Mouse (Mus musculus): ENCODE measurements around the gene Mtfp1. TPM values are rescaled to one million over a fixed set of nuclear protein-coding genes. Genes with fewer than 3 reads are reported as not detected.
"Not testable (repeated sequence)": the region's sequence is repeated elsewhere in the genome, so short reads cannot be mapped to it uniquely, and the experiment has no call there.

Gene Mtfp1
- total RNA-seq, 2 experiments from 2014 or later = 40.8 to 47.8 TPM

DNA sequence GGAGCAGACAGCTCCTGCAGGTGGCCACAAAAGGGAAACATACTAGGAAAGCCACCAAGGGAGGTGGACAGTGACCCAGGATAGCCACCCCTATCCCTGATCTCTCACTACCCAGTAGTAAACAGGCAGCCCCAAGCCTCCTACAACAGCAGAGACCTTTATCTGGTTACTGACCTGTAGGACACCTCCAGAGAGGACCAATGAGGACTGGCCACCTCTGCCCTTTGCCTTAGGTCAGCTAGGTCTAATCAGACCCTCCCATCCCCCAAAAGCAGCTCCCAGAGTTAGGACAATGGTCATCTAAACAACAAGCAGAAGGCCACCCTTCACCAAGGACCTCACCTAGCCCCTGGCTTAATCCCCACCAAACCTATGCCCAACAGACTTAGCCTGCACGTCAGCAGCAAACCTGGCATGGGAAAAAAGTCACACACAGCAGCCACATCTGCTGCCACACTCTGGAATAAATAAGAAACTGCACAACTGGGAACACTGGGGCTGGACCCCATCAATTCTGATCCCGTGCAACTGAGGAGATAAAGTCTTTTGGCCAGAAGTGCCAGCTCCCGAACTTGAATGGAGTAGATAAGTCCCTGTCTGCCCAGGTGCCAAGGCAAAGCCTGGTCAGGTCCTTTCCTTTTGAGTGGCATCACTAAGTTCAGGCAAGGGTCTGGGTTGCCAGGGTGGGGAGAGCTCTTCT lies 22.3 kb upstream of the Mtfp1 start:
- no peak for DNase-seq
- intact Hi-C loops (cut with DNase I; ENCODE audit: low total_unique reads) = no loop called here

DNA sequence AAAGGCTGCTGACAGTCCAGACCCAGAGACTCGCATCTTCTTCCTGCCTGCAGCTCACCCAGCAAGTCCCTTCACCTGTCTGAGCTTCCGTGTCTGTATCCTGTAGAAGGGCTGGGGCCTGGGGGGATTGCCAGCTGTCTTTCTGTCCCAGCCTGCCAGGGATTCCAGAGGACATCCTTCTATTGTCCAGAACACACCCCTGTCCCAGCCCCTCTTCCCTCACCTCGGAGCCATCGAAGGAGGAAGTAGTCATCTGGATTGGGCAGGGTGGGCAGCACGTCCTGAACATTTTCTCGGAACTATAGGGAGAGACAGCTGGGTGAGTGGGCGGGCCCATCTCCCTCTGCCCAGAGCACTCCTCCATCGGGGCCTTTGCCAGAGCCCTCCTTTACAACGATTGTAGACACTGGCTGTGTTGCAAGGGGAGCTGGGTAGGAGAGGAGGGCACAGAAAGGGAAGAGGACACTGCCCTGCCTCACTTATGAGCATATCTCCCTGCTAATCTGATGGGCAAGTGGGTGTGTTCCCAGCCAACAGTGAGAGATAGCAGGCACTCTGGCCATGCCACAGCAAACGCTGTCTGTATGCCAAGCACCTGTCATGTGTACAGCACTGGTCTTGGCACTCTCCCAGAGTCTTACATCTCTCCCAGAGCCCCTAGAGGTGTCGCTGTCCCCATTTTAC lies 21.4 kb upstream of the Mtfp1 start:
- intact Hi-C loops (cut with DNase I; ENCODE audit: low total_unique reads) = no loop called here
- DNase-seq = no peak

DNA sequence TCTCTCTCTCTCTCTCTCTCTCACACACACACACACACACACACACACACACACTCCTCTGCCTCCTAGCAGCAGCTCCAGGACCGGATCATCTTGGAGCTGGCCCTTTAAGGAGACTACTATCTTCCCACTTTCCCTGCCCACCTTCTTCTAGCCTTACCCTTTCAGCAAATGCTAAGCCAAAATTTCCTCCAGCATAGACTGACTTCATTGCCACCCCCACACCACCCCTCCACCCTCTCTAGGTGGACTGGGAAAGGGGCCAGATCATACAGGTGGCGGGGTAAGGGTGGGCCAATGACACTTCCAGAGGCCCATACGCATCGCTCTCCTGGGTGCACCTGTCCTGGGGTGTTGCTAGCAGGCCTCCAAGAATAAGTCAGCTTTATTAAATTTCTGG lies 20.2 kb upstream of the Mtfp1 start:
- intact Hi-C loops (cut with DNase I; ENCODE audit: low total_unique reads) = no loop called here
- DNase-seq = no peak

DNA sequence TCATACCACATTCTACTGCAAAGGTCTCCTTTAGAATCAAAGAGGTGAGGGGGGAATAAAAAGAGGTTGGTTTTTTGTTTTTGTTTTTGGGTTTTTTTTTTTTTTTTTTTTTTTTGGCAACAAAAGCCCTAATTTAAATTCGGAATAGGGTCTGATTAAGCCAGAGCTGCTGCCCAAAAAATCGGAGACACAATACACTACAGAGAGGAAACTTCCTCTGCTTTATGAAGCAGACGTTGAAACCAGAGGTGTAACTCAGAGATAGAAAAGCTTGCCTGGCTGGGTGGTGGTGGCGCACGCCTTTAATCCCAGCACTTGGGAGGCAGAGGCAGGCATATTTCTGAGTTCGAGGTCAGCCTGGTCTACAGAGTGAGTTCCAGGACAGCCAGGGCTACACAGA lies 19.3 kb upstream of the Mtfp1 start:
- DNase-seq; intact Hi-C loops (cut with DNase I; ENCODE audit: low total_unique reads): not testable (repeated sequence)

DNA sequence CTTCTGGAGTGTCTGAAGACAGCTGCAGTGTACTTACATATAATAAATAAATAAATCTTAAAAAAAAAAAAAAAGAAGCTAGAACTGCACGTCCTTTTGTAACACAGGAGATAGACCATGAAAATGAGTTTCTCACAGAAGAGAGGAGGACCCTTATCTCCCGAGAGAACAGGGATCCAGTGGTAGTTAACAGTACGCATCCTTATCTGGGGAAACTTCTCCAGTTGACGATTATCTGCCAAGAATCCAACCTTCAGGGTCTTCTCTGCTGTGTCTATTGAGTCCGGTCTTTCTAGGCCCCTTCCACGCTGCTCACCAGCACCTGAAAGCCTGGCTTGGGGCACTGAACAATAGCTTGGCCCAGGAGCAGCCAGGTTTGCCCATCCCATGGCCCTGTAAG lies 18.7 kb upstream of the Mtfp1 start:
- no peak for DNase-seq
- intact Hi-C loops (cut with DNase I; ENCODE audit: low total_unique reads) = no loop called here

DNA sequence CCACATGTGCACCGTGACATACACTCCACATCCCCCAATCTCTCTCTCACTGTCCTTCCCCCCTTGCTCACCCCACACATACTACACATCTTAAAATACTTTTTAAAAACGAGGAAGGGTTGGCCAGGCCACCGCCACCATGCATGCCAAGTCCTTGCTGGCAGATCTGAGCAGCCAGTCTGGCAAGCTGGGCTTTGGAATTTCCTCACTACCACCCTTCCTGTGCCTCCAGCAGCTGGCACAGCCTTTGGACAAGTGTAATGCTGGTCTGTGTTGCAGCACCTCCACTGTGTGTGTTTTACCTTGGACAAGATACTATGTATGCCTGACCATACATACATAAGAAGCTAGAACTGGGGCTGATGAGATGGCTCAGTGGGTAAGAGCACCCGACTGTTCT lies 18.3 kb upstream of the Mtfp1 start:
- DNase-seq = no peak
- intact Hi-C loops (cut with DNase I; ENCODE audit: low total_unique reads) = no loop called here

DNA sequence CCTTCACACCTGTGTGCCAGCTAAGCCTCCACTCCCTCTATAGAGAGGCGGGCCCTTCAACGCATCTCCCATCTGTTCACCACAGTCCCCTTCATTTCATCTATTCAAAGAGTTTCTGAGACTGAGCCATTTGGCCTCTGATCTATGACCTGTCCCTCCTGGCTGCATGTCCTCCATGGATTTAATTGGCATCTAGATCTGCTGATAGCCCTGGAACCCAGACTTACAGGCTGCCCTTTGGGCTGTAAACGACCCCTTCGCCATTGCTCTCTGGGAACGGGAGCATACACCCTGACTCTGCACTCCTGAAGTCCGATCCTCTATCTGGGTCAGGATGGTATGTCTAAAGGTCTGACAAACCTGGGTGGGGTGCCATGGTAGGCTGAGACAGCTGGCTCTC lies 17.6 kb upstream of the Mtfp1 start:
- DNase-seq = no peak
- intact Hi-C loops (cut with DNase I; ENCODE audit: low total_unique reads) = no loop called here

DNA sequence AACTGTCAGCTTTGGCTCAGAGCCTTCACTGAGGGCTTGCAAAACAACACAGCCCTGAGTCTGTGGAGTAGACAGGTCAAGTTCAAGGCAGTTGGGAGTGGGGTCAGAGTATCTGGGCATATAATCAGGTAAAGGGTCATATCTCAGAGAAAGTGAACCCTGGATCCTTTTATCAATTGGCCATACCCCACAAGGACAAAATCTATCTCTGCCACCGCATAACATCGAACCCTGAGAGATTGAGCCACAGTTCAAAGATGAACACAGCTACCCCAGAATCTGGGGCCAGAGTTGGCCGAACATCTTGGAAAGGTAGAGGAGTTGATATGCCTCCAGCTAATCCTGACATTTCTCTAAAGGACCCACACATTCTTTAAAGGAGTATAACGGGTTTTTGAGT lies 16.8 kb upstream of the Mtfp1 start:
- DNase-seq = no peak
- intact Hi-C loops (cut with DNase I; ENCODE audit: low total_unique reads) = no loop called here

DNA sequence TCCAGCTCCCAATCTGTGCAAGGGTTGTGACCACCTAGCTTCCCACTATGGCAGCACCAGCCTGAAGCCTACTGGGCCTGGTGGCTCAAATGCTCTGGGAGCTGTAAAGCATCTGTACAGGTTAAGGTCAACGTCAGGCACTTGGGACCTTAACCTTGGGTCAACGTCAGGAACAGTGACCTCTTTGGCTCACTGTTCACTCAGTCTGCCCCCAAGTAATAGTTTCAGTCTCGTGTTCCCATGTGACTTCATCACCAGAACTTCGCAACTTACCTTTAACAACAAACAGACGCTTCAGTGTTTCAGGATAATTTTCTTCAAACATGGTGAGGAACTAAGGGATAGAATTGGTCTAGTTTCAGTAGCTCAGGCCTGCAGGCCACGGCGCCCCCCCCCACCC lies 13.4 kb upstream of the Mtfp1 start:
- DNase-seq = no peak
- intact Hi-C loops (cut with DNase I; ENCODE audit: low total_unique reads) = no loop called here

DNA sequence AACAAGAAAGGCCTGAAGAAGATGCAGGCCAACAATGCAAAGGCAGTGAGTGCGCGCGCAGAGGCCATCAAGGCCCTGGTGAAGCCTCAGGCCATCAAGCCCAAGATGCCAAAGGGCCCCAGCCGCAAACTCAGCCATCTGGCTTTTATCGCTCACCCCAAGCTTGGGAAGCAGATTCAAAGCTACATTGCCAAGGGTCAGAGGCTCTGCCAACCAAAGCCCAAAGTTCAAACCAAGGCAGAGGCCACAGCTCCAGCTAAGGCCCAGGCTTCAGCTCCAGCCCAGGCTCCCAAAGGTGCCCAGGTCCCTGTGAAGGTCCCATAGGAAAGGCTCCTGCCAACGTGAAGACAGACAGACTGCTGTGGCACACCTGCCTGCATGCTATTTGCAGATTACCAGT lies 12.7 kb upstream of the Mtfp1 start:
- DNase-seq; intact Hi-C loops (cut with DNase I; ENCODE audit: low total_unique reads): not testable (repeated sequence)

DNA sequence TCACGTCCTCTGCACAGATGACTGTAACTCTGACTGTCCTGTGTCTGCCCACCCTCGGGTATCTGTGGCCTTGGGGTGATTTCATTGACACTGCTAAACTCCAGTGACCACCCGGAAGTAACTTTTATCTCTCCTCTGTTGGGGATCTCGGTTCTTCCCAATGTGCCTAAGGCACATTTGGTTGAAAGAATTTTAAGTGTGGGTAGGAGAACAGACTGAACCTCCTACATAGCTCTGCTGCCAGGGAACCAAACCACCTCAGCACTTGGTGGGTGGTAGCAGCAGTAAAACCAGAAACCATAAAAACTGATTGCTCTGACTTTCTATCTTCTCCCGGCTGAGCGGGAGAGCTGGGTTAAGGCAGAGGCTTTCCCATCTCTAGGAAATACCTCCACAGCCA lies 10.2 kb upstream of the Mtfp1 start:
- DNase-seq = no peak
- intact Hi-C loops (cut with DNase I; ENCODE audit: low total_unique reads) = no loop called here

DNA sequence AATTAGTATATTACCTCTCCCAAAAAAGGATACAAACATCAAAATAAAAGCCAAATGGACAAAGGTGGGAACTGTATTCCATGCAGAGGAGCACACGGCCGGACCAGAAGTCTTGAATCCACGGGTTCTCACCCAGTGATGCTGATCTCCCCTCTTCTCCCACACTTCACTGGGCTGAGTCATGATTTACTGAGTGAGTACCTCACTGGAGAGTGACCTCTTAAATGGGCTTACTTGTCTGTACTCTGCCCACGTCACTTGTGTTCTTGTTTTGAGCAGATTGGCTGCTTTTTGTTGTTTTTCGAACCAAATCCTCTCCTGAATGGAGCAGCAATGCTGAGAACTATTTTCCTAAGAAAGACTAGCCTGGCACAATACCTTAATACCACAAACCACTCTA lies 9.7 kb upstream of the Mtfp1 start:
- no peak for DNase-seq
- intact Hi-C loops (cut with DNase I; ENCODE audit: low total_unique reads) = no loop called here

DNA sequence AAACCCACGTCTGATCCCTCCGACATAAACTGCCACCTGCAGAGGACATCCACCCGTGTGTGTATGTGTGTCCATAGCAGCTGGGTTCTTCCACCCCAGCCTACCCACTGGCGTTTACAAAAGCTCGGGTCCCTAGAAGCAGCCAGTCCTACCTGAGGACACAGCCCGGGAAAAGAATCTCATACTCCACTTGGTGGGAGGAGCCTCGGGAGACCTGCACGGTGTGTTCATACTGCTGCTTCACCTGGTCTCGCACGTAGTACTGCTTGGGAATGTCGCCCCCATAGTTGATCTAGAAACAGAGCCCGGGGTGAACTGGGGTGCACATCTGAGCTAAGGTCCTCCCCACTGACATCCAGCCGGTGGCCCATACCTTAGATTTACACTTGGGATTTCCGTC lies 8.3 kb upstream of the Mtfp1 start:
- no peak for DNase-seq
- intact Hi-C loops (cut with DNase I; ENCODE audit: low total_unique reads) = no loop called here

DNA sequence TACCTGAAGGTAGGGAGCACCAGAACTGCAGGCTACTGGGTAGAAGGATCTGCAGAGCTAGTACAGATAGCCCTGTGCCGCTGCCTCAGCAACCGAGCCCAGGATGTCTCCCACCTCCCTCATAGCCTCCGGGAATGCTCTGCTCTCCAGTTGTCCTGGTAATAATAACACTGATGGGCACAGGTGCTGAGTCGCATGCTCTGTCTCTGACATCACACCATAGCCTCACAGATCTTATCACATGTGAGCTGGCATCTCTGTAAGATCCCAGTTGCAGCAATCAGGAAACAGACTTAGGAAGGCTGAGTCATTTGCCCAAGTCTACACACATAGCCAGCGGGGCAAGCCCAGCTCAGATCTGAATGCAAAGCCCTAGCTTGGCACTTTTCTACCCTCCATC lies 6.6 kb upstream of the Mtfp1 start:
- no peak for DNase-seq
- intact Hi-C loops (cut with DNase I; ENCODE audit: low total_unique reads) = no loop called here

DNA sequence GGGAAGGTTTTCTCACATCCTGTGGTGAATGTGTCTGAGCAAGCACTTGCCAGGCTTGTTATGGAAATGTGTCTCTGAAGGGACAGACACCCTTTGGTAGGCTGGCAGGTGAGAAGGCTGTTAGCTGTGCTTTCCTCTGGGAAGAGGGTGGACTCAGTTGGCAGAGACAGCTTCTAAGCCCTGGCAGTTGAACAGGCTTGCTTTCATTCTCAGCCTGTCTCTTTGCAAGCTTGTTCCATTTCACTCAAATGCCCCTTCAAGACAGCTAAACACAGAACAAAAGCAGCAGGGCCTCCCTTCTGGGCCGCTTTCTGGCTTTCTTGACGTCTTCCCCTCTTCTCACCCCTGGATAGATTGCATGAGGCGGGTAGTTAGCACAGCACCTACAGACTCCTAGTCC lies 4.2 kb upstream of the Mtfp1 start:
- no peak for DNase-seq
- intact Hi-C loops (cut with DNase I; ENCODE audit: low total_unique reads) = no loop called here

DNA sequence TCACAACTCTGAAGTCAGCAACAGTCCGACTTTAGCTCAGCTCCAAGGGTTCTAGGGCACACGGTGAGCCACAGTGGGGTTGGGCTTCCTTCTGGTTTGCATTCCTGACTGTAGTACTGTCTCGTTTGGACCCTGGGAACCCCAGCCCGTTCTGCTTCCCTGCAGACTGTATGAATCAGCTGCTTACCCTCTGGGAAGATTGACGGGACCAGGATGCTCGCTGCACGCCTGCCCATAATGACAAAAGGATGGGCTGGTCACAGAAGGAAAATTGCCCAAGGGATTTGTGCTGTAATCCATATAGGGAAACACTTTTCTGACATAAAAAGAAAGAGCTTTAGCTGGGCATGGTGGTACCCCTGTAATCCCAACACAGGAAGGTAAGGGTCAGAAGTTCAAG lies 3.6 kb upstream of the Mtfp1 start:
- DNase-seq = no peak
- intact Hi-C loops (cut with DNase I; ENCODE audit: low total_unique reads) = no loop called here

DNA sequence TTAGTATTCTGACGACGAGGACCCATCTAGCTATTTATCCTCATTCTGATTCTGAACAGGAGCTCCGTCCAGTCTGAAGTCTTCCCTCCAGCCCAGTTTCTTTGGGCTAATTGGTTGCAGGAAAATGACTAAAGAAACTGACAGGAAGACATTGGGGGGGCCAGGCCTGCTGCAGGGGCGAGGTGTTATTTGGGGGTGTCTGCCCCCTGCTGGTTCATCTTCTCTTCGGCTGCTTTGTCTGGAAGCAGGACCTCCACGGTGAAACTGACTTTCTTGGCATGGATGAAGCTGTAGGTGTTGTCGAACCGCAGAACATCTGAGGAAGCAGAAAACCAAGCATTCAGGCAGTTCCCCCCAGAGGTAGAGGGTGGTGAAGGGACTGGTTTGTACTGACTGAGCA lies 2.9 kb upstream of the Mtfp1 start:
- intact Hi-C loops (cut with DNase I; ENCODE audit: low total_unique reads) = no loop called here
- no peak for DNase-seq

DNA sequence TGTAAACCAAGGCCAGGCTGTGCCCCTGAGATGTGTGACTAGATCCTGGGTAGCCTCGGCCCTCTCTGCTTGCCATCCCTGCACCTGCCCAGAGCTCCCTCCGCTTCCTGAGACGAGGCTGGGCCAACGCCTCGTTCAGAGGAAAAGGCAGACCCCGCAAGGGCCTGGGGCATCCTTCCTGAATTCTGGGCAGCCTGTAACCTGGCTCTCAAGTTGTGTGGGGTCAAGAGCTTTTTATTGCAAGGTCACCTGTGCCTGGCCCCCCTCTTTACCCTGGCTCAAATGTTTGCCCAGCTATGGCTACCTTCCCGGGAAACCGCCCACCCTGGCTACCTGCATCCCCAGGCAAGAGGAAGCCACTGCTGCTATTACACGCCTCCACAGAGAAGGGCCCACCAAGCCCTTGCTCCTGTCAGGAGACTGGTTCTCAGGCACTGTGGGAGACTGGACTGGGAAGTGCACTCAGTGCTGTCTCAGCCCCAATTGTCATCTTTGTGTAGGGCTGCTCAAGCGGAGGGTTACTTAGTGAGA lies 1.9 kb upstream of the Mtfp1 start:
- intact Hi-C loops (cut with DNase I; ENCODE audit: low total_unique reads) = no loop called here

DNA sequence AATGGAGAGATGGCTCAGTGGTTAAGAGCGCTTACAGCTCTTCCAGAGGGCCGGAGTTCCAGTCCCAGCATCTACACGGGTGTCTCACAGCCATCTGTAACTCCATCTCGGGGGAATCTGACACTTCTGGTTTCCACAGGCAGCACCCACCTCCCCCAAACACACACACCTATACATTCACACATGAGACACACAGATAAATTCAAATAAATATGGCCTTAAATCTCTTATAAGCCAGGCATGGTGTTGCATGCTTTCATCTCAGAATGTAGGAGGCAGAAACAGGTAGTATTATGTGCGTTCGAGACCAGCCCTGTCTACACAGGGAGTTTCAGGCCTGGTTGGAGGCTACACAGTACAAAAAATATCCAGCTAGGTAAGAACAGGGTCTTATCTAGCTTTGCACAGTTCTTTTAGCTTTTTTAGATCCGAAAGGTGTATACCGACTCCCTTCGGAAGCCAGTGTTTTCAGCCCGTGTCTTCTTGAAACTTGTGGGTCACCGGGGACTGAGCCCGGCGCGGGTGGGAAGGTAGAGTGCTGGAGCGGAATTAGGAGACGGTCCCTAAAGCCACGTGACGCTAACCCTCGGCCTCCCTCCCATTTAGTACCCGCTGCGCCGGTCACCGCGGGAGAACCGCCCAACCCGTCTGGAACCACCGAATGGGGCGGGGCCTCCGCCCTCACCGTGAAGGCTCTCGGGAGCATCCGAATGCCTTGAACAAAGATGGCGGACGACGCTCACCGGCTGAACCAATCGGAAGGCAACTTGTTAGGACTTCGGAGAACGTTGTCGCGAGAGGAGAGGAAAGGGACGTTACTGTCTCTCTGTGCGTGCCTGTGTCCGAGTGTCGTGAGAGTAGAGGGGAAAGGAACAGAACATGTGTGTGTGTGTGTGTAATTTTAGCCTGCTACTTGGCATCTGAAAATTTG lies 1.1 kb upstream of the Mtfp1 start:
- intact Hi-C loops (cut with DNase I; ENCODE audit: low total_unique reads) = no loop called here

More for the DNA sequence above, 1.9 kb upstream of the Mtfp1 start:
- DNase-seq = no peak

More for the DNA sequence above, 1.1 kb upstream of the Mtfp1 start:
- peak; percentile 99 for DNase-seq

Measured in gastrocnemius, postnatal 14 days (tissue).